Comparison of ENCODE assay signal across 27 mouse cellular contexts in the genomic region with DNA sequence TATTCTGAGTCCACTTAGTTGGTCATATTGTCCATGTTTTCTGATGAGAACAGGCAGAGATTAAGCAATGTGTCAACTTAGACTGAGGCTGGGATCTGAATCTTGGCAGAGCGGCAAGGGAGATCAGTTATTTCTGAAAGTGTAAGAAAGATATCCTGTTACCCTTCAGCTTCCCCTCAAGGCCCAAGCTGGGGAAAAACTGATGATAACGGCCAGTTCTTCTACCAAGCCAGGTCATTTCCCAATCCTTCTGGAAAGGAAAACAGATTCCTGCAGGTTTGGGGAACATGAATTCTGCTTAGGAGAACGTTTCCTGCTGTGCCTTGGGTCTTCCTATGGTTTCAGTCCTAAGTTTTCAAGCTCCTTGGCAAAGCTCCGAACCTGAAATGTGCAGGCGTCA.
DNase-seq lines count a peak whose midpoint lies in the region; ATAC-seq and TF ChIP-seq lines count a peak whose summit lies in the region.
"Had no signal": no experiment of that assay in that cellular context is flagged by ENCODE, and none has a peak within 500 bp of the region (broad histone marks: within the 10 kb centered on the region; RNA-seq: fewer than 3 reads in every experiment).

No protein-coding gene starts in this region.

- 50% methylated on average over 5 of the region's 5 CpGs for WGBS in lung, postnatal 0 days
- WGBS in lung, adult 2 months: 58% methylated on average over 5 of the region's 5 CpGs

- H3K27ac ChIP-seq in lung, postnatal 0 days (ENCODE audit: low read length): no peak overlapping the region
- H3K27ac ChIP-seq: forebrain, embryonic 10.5 days; forebrain, embryonic 15.5 days; heart, embryonic 10.5 days; hindbrain, embryonic 10.5 days; layer of hippocampus, adult 2 months; limb, embryonic 13.5 days; macrophage; midbrain, embryonic 13.5 days; neural tube, embryonic 13.5 days; stomach, embryonic 15.5 days had no signal

- intact Hi-C loops in heart, postnatal 25 days (cut with DNase I): no loop called here

- H3K4me3 ChIP-seq in lung, postnatal 0 days (ENCODE audit: low read depth, low read length): no peak overlapping the region
- H3K4me3 ChIP-seq in lung, adult 2 months (replicated peaks; ENCODE audit: extremely low read depth, low read depth, low read length): no peak overlapping the region
- H3K4me3 ChIP-seq: forebrain, embryonic 10.5 days; forebrain, embryonic 15.5 days; heart, embryonic 10.5 days; hindbrain, embryonic 10.5 days; layer of hippocampus, adult 2 months; limb, embryonic 13.5 days; midbrain, embryonic 13.5 days; neural tube, embryonic 13.5 days; stomach, embryonic 15.5 days had no signal

- ATAC-seq in lung, postnatal 0 days: peak; percentile 28; the same call in 1 of the 2 replicates
- ATAC-seq: forebrain, embryonic 15.5 days; hindbrain, embryonic 16.5 days; midbrain, embryonic 13.5 days had no signal

- H3K4me1 ChIP-seq in lung, postnatal 0 days (ENCODE audit: insufficient read depth, low read depth, low read length): no peaks in the 10 kb centered on the region
- H3K4me1 ChIP-seq in lung, adult 2 months (ENCODE audit: control insufficient read depth, insufficient read depth, low read length): no peaks in the 10 kb centered on the region
- H3K4me1 ChIP-seq: forebrain, embryonic 10.5 days; forebrain, embryonic 15.5 days; heart, embryonic 10.5 days; hindbrain, embryonic 10.5 days; midbrain, embryonic 13.5 days; neural tube, embryonic 13.5 days; stomach, embryonic 15.5 days had no signal

- TF ChIP-seq CTCF in lung, postnatal 0 days (IDR thresholded peaks at IDR 0.05): no peak
- no peak for TF ChIP-seq CTCF in lung, adult 2 months (IDR thresholded peaks at IDR 0.05; ENCODE audit: insufficient read depth, low read length)

- TF ChIP-seq POLR2A in lung, adult 2 months (IDR thresholded peaks at IDR 0.05; ENCODE audit: borderline replicate concordance, extremely low read depth, low read depth, low read length): no peak

- DNase-seq in adrenal gland, postnatal 14 days: peak; percentile 6
- DNase-seq in adrenal gland, postnatal 36 days: no peak
- DNase-seq in heart, adult 11 months: peak; percentile 94
- DNase-seq in heart, postnatal 25 days (ENCODE audit: low spot score): no peak
- peak; percentile 64 for DNase-seq in lung, postnatal 0 days (ENCODE audit: low spot score)
- DNase-seq in lung, adult 2 months: no peak
- no peak for DNase-seq in ovary, postnatal 10 days (ENCODE audit: low spot score)
- no peak for DNase-seq in cerebellum, postnatal 25 days
- DNase-seq: adrenal gland, postnatal 10 days; cerebellum, adult 18-20 months; cerebellum, postnatal 10 days; gastrocnemius, postnatal 14 days; kidney, adult 18-20 months; kidney, postnatal 36 days had no signal

- no peaks in the 10 kb centered on the region for H3K9me3 ChIP-seq in lung, postnatal 0 days (ENCODE audit: low read length)
- H3K9me3 ChIP-seq: forebrain, embryonic 10.5 days; forebrain, embryonic 15.5 days; heart, embryonic 10.5 days; hindbrain, embryonic 10.5 days; limb, embryonic 13.5 days; midbrain, embryonic 13.5 days; neural tube, embryonic 13.5 days; stomach, embryonic 15.5 days had no signal

- TF ChIP-seq EP300 in lung, postnatal 0 days (IDR thresholded peaks at IDR 0.05): no peak

- H3K4me2 ChIP-seq in lung, postnatal 0 days (replicated peaks; ENCODE audit: low read depth, low read length): no peak overlapping the region
- H3K4me2 ChIP-seq: forebrain, embryonic 15.5 days; limb, embryonic 13.5 days; liver, embryonic 11.5 days; midbrain, embryonic 13.5 days; neural tube, embryonic 13.5 days; stomach, embryonic 15.5 days had no signal

- no peaks in the 10 kb centered on the region for H3K36me3 ChIP-seq in lung, postnatal 0 days (ENCODE audit: insufficient read depth, low read length)
- H3K36me3 ChIP-seq: forebrain, embryonic 10.5 days; forebrain, embryonic 15.5 days; heart, embryonic 10.5 days; hindbrain, embryonic 10.5 days; limb, embryonic 13.5 days; midbrain, embryonic 13.5 days; neural tube, embryonic 13.5 days; stomach, embryonic 15.5 days had no signal

- 0 out of 2 replicates have a peak, but pooled peaks cover 3% of the 10 kb centered on the region for H3K27me3 ChIP-seq in lung, postnatal 0 days (replicated peaks; ENCODE audit: insufficient read depth, low read length)
- H3K27me3 ChIP-seq: CH12.LX; forebrain, embryonic 15.5 days; limb, embryonic 13.5 days; midbrain, embryonic 13.5 days; neural tube, embryonic 13.5 days; stomach, embryonic 15.5 days had no signal

- no peak overlapping the region for H3K9ac ChIP-seq in lung, postnatal 0 days (replicated peaks; ENCODE audit: low read depth)
- H3K9ac ChIP-seq: forebrain, embryonic 15.5 days; limb, embryonic 13.5 days; midbrain, embryonic 13.5 days; neural tube, embryonic 13.5 days; stomach, embryonic 15.5 days had no signal

Comparison
In these comparisons a context has a peak if more than half of its experiments do, and no peak if none do; other contexts are left out.
1. DNase-seq: peak in adrenal gland, postnatal 14 days (single experiment), heart, adult 11 months (single experiment) and lung, postnatal 0 days (single experiment); none in adrenal gland, postnatal 36 days (0 of 2), heart, postnatal 25 days (single experiment), lung, adult 2 months (single experiment), ovary, postnatal 10 days (single experiment) and cerebellum, postnatal 25 days (0 of 2).